Mouse (Mus musculus): Measurements from ENCODE around the gene Olfr1381. TPM values are rescaled to one million over a fixed set of nuclear protein-coding genes. Genes with fewer than 3 reads are reported as not detected.

Olfr1381 gene
- polyA plus RNA-seq, 1 experiment from 2014 or later = not detected

Other genes with a start within 250 kb of the Olfr1381 start
- not detected in 2 replicates for gene Olfr10, start 238.7 kb upstream of the Olfr1381 start, polyA plus RNA-seq (2015; fragmentation: Nextera tagmentation; extraction: Ambion mirVana)
- 0.10 TPM in 1 of 2 replicates, not detected in the other for gene Olfr1391, start 220.7 kb upstream of the Olfr1381 start, polyA plus RNA-seq (2015; fragmentation: Nextera tagmentation; extraction: Ambion mirVana)
- not detected in 2 replicates for gene Olfr1390, start 208.3 kb upstream of the Olfr1381 start, polyA plus RNA-seq (2015; fragmentation: Nextera tagmentation; extraction: Ambion mirVana)
- gene Olfr1389, start 120.4 kb upstream of the Olfr1381 start, polyA plus RNA-seq (2015; fragmentation: Nextera tagmentation; extraction: Ambion mirVana) = 0.17 TPM in 1 of 2 replicates, not detected in the other
- gene Olfr1388, start 106.8 kb upstream of the Olfr1381 start, polyA plus RNA-seq (2015; fragmentation: Nextera tagmentation; extraction: Ambion mirVana) = 0.11 TPM in 2 replicates
- gene Olfr1387, start 88.1 kb upstream of the Olfr1381 start, polyA plus RNA-seq (2015; fragmentation: Nextera tagmentation; extraction: Ambion mirVana) = not detected in 2 replicates
- not detected in 2 replicates for gene Olfr1386, start 78.4 kb upstream of the Olfr1381 start, polyA plus RNA-seq (2015; fragmentation: Nextera tagmentation; extraction: Ambion mirVana)
- not detected in 2 replicates for gene Olfr1385, start 54.4 kb upstream of the Olfr1381 start, polyA plus RNA-seq (2015; fragmentation: Nextera tagmentation; extraction: Ambion mirVana)
- gene Olfr1384, start 36.7 kb upstream of the Olfr1381 start, polyA plus RNA-seq (2015; fragmentation: Nextera tagmentation; extraction: Ambion mirVana) = 0.08 TPM in 1 of 2 replicates, not detected in the other
- gene Olfr1383, start 23.8 kb upstream of the Olfr1381 start, polyA plus RNA-seq (2015; fragmentation: Nextera tagmentation; extraction: Ambion mirVana) = not detected in 2 replicates
- gene Olfr1382, start 15.2 kb upstream of the Olfr1381 start, polyA plus RNA-seq (2015; fragmentation: Nextera tagmentation; extraction: Ambion mirVana) = not detected in 2 replicates
- gene Olfr1380, start 13.4 kb downstream of the Olfr1381 start, polyA plus RNA-seq (2015; fragmentation: Nextera tagmentation; extraction: Ambion mirVana) = not detected in 2 replicates
- 4.1 and 4.5 TPM in 2 replicates for gene Flt4, start 65.8 kb downstream of the Olfr1381 start, polyA plus RNA-seq (2015; fragmentation: Nextera tagmentation; extraction: Ambion mirVana)
- gene Scgb3a1, start 120.2 kb downstream of the Olfr1381 start, polyA plus RNA-seq (2015; fragmentation: Nextera tagmentation; extraction: Ambion mirVana) = not detected in 2 replicates
- gene Cnot6, start 169.3 kb downstream of the Olfr1381 start, polyA plus RNA-seq (2015; fragmentation: Nextera tagmentation; extraction: Ambion mirVana) = 69.2 and 70.0 TPM in 2 replicates

Measured in embryonic facial prominence, embryonic 13.5 days (tissue).